Mouse (Mus musculus) gastrocnemius, postnatal 25 days (tissue): ENCODE results near the gene Dpy30. TPM values are rescaled to one million over a fixed set of nuclear protein-coding genes. Genes with fewer than 3 reads are reported as not detected.
A peak's percentile ranks its signal among the peaks of the same experiment; 100 is the strongest.

ENCODE experiments used
- DNase-seq: peaks from one replicate; pipeline ENCODE4 v3.0.0; 2022
- total RNA-seq, 2 experiments: library from RNA; stranded (reverse); gene quantifications; 1 replicate in 1 of 2; 2 replicates in 1 of 2; pipeline ENCODE4 v1.2.3; 2021

The Dpy30 gene
- total RNA-seq, 2 experiments from 2014 or later, result 47.1 to 50.6 TPM

DNA sequence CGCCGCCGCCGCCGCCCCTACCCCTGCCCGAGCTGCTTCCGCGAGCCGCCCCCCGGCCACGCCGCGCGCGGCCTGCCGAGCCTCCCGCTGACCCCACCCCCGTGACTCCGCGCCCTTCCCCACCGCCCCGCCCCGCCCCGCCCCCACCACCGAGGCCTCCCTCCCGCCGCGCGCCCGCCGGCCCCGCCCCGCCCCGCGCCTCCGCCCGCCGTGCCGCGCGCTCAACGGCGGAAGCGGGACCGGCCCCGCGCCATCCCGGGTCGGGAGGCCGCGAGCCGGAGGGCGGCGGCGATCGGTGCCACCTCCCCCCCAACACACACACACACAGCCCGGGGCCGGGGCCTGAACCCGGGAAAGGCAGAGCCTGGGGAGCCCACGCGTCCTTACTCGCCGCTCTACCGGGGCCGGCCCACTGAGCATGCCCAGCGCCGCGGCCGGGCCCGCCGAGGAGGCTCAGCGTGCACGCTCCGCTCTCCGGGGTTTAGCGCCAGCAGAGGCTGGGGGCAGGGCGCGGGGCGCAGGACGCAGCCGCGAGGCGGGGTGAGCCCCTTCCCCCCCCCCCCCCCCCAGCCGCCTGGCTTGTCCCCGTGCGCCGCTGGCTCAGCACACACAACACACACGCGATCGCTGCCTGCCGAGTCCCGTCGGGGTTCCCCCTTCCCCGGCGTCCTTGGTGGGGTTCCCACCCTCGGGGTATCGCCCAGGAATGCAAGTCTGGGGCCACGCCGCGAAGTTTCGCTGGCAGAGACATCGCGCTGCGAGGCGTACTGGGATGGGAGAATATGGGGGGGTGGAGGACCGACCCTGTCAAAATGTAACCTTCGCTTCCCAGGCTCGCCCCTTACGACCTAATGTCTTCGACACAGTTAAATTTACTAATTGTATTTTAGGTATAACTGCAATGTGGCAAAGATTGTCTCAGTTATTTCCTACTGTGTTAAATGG lies 28.4 kb downstream of the Dpy30 start, which contains the start of gene Memo1:
Gene Memo1, minus strand, starts transcription at position 496 of the 945 bp plus-strand sequence.
- DNase-seq, result peak; percentile 87

DNA sequence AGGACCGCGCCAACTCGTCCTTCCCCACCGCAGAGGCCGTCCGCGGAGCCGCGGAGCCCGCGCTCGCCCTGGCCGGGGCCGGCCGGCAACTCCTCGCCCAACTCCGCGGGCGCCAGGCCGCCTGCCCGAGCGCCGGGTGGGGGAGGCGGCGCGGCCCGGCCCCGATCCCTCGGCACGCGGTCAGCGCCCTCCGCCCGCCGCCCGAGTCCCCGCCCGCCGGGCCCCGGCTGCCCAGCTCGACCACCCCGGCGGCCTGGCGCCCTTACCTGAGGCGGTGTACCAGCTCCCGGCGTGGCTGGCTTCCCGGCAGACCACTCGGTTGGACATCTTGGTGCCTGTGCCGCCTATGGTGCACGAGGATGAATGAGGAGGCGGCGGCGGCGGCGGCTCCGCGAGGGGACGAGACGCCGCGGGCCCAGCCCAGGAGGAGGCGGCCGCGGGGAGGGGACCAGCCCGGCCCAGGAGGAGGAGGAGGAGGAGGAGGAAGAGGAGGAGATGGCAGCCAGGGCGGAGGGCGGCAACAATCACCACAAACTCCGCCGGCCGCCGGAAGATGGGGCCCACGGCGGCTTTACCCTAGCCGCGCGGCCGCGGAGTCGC lies 29.2 kb downstream of the Dpy30 start:
- DNase-seq, result peak; percentile 90

DNA sequence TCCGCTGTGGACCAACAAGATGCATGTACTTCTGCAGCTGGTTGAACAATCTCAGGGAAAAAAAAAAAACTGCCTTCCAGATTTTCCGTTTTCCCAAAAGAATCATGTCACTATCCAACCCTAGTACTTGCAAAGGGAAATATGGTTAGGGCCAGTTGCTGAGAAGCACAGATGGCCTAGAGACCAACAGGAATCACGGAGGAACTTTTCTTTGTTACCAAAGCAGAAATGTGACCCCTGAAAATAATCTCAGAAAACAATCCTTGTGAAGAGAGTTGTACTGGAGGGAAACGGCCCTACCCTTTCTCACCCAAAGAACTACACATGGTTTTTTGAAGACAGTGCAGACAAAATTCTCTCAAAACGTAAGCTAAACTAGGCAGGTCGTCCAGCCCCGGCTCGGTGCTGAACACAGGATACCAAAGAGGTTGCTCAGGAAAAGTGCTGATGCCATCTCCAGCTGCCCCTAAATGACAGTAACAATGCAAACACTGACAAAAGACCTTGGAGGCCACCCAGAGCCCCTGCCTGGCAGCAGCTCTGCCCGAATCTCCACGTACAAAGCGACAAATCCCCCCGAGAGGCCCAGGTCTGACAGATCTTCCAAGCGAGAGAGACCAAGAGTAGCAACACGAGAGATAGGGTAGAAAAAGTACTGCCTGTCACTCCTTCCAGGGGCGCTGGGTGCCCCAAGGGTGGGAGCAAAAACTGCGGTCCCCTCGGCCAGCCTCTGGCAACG lies 29.9 kb downstream of the Dpy30 start:
- DNase-seq, result no peak

DNA sequence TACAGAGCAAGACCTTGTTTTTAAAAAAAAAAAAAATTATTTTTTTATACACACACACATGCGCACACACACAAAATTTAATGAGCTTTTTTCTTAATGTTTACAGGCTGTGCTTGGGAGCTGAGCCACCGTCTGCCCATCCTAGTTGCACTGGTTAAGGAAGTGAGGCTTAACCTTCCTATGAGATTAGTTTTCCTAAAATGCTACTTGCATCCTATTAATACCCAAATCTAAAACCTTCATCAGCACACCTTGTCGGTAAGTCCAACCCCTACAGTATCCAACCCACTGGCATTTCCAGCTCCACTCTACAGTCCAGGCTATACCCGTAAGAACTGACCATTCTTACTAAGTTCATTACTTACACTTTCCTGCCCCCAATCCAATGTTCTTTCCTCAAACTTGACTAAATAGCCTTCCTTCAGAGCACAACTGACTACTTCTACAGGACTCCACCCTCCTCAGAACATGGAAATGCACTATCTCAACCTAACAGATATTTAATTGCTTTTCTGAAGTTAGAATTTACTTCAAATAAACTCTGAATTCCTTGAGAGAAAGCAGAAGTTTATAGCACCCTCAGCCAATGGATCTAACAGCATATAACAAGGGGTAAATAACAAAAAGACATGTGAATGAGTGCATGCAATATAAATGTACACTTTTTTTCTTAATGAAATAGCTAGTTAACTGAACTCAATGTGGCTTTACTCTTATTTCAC lies 31.9 kb downstream of the Dpy30 start:
- no peak for DNase-seq

DNA sequence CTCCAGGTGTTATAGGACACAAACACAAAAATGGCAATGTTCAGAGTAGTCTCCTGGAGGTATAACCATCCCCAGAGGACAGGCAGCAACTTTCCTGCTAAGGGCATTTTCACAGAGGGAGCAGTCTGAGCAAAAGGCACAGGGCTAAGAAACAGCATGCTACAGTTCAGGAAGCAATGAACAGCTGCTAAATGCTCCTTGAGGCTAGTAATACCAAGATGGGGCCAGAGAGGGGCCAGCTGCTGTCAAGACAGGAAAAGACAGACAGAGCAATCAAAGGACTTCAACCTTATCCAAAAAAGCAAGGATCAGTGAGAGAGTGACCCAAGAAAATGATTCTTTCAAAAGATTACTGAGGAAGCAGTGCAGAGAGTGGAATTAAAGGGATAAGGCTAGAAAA lies 32.9 kb downstream of the Dpy30 start:
- no peak for DNase-seq

DNA sequence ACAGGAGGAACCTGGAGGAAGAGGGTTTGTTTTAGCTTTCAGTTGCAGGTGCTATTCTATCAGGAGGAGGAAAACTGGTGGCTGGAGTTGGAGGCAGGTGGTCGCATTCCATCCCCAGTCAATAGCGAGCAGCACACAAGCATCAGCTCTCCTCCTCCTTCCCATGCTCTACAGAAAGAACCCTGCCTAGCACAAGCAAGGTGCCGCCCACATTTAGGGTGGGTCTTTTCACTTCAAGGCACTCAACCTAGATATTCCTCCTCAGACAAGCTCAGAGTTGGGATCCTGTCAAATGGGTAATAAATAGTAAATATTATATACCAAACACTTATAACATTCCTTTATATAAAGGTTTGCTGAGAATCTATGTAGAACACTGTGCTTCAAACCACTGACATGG lies 33.5 kb downstream of the Dpy30 start:
- no peak for DNase-seq

DNA sequence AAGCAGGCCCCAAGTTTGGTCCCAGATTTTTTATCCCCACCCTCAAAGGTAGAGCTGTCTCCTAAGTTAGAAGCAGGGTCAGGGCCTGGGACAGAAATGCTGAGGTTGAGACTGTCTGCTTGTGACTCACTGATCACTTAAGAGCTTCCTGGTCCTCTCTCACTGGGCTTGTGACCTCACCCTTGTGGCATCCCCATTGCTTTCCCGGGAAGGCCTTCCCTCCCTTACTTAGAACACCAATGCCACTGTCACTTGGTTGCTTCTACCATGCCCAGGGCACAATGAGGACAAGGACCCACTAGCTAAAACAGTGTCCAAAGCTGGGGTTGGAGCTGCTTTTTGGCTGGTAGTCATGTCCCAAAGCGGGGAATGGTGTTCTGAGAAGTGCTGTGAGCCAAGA lies 35.1 kb downstream of the Dpy30 start:
- no peak for DNase-seq

DNA sequence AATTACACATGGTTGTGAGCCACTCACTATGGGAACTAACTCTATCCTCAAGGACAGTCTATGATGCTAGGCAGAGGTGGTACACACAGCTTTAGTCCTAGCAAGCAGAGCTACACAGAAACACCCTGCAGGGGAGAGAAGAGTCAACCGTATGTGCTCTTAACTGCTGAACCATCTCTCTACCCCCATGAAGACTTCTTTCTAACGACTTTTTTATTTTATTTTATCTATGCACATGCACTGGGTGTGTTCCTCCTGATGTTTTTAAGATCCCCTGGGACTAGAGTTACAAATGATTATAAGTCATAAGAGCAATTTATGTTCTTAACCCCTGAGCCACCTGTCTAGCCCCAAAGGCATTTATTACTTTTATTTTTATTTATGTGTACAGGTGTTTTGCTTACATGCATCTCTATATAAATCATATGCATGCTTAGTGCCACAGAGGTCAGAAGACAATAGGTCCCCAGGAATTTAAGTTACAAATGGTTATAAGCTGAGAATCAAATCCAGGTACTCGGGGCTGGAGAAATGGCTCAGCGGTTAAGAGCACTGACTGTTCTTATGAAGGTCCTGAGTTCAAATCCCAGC lies 37.5 kb downstream of the Dpy30 start:
- no peak for DNase-seq

DNA sequence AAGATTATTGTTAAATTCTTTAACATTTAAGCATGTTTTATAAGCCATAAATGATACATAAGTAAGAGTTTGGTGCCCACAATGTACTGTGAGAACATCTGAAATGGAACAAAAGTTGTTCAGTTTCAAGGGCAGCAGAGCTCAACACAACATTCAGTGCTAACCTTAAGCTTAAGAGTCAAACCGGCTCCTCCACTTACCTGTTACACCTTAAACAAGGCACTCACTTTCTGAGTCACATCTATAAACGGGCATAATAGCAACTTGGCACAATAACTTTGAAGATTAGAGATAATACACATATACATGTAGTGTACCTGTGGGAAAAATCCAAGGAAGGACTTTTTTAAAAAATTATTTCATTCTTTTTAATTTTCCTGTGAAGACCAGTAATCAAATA lies 38.0 kb downstream of the Dpy30 start:
- no peak for DNase-seq

DNA sequence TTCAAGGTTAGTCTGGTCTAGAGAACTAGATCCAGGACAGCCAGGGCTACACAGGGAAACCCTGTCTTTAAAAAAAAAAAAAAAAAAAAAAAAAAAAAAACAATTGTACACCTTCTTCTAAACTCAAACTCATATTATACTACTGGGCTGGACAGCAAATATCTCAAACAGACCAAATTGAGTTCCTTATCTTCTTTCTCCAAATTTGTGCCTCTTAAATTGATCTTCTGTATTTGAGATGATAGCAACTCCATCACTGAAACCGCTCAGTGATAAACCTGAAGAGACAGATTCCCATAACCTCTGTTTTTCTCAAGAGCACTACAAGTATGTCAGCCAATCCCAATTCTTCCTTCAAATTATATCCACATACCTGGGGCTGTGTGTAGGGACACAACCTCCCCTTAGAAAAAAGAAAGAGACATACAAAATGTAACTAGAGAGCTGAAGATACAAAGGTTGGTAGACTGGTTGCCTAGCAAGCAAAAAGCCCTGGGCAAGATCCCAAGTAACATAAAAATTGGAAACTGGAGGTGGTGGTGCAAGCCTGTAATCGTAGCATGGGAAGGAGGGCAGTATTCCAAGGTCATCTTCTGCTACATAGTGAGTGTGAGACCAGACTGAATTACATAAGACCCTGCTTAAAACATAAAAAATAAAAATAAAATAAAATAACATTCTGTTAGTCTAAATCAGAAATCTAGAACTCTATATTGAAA lies 39.2 kb downstream of the Dpy30 start:
- no peak for DNase-seq

DNA sequence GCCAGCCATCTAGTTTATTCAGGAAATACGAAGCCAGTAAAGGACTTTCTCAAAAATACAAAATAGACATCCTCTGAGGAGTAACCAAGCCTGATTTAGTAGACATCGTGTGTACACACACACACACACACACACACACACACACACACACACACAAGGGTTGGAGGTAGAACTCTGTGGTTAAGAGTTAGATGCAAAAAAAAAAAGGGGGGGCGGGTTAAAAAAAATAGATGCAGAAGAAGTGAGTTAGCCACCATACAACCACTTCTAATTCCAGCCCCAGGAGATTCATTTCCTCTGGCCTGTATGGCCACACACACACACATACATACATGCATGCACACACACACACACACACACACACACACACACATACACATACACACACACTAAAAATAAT lies 41.7 kb downstream of the Dpy30 start:
- DNase-seq, result no peak

DNA sequence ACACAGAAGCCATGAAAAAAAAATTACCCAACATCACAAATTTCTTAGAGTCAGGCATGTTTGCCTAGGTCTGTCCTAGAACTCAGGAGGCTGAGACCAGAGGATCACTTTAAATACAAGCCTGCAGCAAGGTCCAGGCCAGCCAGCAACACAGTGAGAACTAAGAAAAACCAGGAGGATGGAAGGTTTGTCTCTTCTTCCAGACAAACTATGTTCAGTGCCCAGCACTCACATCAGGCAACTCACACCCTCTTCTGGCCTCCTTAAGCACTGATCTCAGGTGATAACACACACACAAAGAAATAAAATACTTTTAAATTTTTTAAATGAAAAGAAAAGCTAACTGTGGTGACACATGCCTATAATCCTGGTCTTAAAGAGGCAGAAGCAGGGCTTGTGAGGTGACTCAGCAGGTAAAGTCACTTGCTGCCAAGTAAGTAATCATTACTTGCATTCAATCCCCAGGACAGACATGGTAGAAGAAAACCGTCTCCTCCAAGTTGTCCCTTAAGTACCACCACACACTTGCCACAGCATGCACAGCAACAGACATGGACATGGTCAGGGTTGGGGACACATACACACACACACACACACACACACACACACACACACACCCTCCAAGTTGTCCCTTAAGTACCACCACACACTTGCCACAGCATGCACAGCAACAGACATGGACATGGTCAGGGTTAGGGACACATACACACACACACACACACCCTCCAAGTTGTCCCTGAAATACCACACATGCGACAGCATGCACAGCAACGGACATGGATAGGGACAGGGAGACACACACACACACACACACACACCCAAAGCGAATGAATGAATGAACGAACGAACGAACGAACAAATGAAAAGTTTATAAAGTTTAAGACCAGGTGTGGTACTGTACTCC lies 44.5 kb downstream of the Dpy30 start:
- DNase-seq, result no peak

DNA sequence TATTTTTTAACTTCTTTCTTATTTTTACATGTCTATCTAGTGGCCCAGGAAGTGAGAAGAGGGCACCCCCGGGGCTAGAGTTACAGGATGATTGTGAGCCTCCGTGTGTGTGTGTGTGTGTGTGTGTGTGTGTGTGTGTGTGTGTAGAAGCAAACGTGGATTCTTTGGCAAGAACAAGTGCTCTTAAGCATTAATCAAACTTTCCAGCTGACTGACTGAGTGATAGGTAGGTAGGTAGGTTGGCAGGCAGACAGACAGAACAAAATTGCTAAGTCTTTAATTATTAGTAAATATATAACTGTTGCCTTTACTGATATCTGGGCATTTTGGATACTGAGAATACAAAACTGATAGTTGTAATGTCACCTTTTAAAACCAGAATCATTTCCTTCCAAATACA lies 49.3 kb downstream of the Dpy30 start:
- DNase-seq, result no peak

DNA sequence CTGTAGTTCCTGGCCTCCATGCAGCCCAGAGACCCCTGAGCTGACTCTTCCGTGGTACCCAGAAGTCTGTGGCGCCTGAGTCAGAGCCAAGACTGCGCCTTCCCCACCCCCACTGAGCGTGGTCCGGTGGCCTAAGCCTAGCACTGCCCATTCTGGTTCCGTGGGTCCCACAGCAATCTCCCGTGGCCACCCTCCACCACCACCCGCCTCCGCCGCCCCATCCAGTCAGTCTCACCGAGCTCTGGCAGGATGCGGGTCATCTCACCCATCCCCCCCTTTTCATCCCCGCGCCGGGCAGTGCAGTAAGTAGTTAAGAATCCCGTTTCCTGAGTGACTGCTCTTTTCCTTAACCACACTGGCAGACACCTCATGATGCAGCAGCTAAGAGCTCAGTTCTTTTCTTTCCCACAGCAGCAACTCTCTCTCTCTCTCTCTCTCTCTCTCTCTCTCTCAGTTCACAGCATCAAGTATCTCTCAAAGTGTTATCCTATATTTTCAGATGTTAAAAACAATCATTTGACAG lies 51.0 kb downstream of the Dpy30 start:
- no peak for DNase-seq

DNA sequence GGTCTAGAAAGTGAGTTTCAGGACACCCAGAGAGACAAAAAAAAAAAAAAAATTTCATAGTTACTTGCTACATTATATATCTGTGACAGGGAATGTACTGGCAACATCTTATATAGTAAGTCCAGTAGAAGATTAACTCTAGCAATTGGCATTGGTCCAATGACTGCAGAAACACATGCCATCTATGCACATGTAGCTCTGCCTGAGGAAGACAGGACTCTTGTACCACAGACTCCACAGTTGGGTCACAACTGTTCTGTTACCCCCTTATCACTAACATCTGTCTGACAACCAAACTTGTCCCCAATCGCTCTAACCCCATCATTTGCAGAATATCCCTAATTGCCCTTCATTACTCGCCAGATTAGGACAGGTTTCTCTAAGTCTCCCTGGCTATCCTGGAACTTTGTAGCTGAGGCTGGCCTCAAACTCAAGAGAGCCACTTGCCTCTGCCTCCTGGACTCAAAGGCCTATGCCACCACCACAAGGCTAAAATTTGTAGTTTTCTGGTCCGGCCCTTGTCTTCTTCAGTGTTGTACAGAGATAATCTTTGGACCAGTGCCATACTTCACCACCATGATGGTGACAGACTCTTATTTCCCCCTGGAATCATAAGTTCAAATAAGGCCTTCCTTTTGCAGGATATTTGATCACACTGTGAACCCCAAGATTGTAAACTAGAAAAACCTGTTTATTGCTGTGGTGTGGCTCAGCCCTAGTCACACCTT lies 52.0 kb downstream of the Dpy30 start:
- no peak for DNase-seq

DNA sequence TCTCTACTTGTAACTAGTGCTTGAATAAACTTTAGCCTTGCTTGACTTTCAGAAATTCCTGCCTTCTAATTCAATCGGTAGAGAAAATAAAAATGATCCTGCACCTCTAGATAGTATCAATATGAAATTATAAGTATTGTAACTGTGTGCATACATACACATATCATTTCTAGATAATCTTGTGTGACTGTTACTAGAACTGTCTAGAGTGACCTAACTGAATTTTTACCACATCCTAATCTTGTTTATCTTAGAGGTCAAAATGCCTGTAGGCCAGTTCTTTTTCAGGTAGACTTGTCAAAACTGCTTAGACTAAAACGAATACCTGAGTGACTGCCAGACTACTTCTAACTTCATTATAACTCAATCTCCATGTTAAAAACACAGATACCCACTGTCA lies 53.5 kb downstream of the Dpy30 start:
- DNase-seq, result no peak

DNA sequence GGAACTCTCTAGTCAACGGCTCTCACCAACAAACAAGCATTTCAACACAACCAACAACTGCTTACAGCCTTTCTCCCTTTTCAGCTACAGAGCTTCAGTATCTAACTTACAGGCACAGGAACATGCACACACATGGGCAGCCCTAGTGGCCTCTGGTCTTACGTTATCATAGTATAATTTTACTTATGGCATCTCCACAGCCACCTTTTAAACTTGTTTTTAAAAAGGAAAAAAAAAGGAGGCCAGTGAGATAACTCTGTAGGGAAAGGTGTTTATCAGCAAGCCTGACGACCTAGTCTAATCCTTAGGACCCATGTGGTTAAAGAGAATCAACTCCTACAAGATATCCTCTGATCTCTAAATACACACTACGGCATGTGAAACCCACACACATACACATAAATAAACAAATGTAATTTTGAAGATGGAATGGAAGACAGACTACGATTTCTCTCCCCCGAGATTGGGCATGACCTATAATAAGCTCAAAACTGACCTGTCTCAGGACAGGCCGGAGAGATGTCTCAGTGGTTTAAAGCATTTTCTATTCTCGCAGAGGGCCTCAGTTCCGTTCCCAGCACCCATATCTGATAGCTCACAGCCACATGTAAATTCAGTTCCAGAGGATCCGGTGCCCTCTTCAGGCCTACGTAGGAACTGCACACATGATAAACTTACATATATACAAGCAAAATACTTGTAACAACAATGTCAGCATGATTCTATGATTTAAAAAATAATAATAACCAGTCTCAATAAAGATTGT lies 56.1 kb downstream of the Dpy30 start:
- no peak for DNase-seq

DNA sequence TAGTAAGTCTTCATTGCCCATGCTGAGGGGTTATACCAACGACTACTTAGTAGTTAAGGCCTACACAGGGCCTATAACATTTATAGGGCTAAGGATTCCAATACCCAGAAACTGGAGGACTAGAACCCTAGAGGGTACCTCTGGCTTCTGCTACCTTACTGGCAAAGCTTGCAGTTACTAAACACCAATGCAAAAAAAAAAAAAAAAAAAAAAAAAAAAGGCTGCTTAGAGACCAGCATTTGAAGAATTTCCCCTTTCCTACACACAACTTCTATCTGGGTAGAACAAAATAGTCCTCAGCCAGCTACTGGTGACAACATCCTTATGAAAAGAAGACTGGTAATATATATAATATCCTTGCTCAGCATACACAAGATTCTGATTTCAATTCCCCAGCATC lies 58.1 kb downstream of the Dpy30 start:
- no peak for DNase-seq
